Mouse (Mus musculus) embryonic fibroblast, embryonic 13.5 days (primary cell): ENCODE data around the gene Mllt3.

ENCODE experiments used
- CTCF ChIP-seq: IDR thresholded peaks from 2 replicates; pipeline ENCODE4 v1.5.1; 2011; ENCODE audit warnings: mild to moderate bottlenecking, control low read depth, low read length, moderate library complexity, borderline replicate concordance; ENCODE audit not compliant: insufficient read depth
- POLR2A ChIP-seq: IDR thresholded peaks from 2 replicates; pipeline ENCODE4 v1.6.1; 2011; ENCODE audit warnings: low read depth, mild to moderate bottlenecking, control low read depth, low read length, moderate library complexity

- TF ChIP-seq POLR2A = no peak
- no peak for TF ChIP-seq CTCF
Observed at GRCm38 (mm10) chr4:87788691-87789090, 244.5 kb downstream of the Mllt3 start.
